Comparison of ENCODE assay signal across 8 mouse cellular contexts in the genomic region with DNA sequence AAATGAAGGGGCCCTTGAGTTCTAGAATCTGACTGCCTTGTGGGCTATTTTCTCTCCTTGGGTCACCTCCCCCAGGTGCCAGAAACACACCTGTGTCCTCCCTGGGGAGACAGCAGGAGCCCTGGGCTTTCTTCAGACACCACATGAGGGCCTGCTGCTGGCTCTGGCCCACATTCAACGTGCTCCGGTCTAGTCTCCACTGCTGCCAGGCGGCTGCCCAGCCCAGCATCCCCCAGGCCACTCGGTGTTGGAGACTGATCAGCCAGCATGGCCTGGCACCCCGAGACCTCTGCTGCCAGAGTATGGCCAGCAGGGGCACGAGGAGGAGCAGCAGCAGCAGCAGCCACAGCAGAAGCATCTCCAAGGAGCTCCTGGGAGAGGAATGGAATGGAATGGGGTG. TPM values are rescaled to one million over a fixed set of nuclear protein-coding genes. Genes with fewer than 3 reads are reported as not detected.
A peak's percentile ranks its signal among the peaks of the same experiment; 100 is the strongest.
DNase-seq lines count a peak whose midpoint lies in the region; ATAC-seq and TF ChIP-seq lines count a peak whose summit lies in the region.

No protein-coding gene starts in this region.

- peak overlapping the region; percentile 51 for H3K4me2 ChIP-seq in limb, embryonic 14.5 days (replicated peaks; ENCODE audit: low read depth, low read length, severe bottlenecking)
- H3K4me2 ChIP-seq in stomach, embryonic 15.5 days, result peak overlapping the region; percentile 59

- peak overlapping the region; percentile 12; the same call in 1 of the 2 replicates for H3K9ac ChIP-seq in limb, embryonic 14.5 days (ENCODE audit: low read depth, low read length, severe bottlenecking)
- H3K9ac ChIP-seq in stomach, embryonic 15.5 days, result peak overlapping the region; percentile 58; the same call in 1 of the 2 replicates

- H3K27ac ChIP-seq in limb, embryonic 14.5 days (replicated peaks; ENCODE audit: low read depth, low read length), result no peak overlapping the region
- H3K27ac ChIP-seq in stomach, embryonic 15.5 days, result no peak overlapping the region

- peaks cover 15% of the 10 kb centered on the region for H3K36me3 ChIP-seq in megakaryocyte, embryonic 14.5 days (replicated peaks; ENCODE audit: low read length)
- H3K36me3 ChIP-seq in limb, embryonic 14.5 days (ENCODE audit: control insufficient read depth, insufficient read depth, low read length), result no peaks in the 10 kb centered on the region
- H3K36me3 ChIP-seq in stomach, embryonic 15.5 days, result no peaks in the 10 kb centered on the region

- H3K4me3 ChIP-seq in megakaryocyte, embryonic 14.5 days (replicated peaks), result peak overlapping the region; percentile 94
- H3K4me3 ChIP-seq in limb, embryonic 14.5 days (replicated peaks; ENCODE audit: low read length), result peak overlapping the region; percentile 47
- H3K4me3 ChIP-seq in stomach, embryonic 15.5 days (replicated peaks), result peak overlapping the region; percentile 69

- 51% methylated on average over 6 of the region's 6 CpGs for WGBS in limb, embryonic 14.5 days
- WGBS in stomach, embryonic 15.5 days, result 54% methylated on average over 6 of the region's 6 CpGs

- peaks cover 40% of the 10 kb centered on the region for H3K4me1 ChIP-seq in megakaryocyte, embryonic 14.5 days
- peaks cover 3% of the 10 kb centered on the region; the same call in 1 of the 2 replicates for H3K4me1 ChIP-seq in limb, embryonic 14.5 days (ENCODE audit: control insufficient read depth, insufficient read depth, low read length)
- H3K4me1 ChIP-seq in stomach, embryonic 15.5 days, result peaks cover 5% of the 10 kb centered on the region; the same call in 1 of the 2 replicates

- no peaks in the 10 kb centered on the region for H3K9me3 ChIP-seq in megakaryocyte, embryonic 14.5 days
- H3K9me3 ChIP-seq in limb, embryonic 14.5 days (ENCODE audit: control insufficient read depth, low read length), result no peaks in the 10 kb centered on the region
- no peaks in the 10 kb centered on the region for H3K9me3 ChIP-seq in stomach, embryonic 15.5 days

- ATAC-seq in megakaryocyte, adult 5-6 weeks (ENCODE audit: poor library complexity, severe bottlenecking), result no peak
- ATAC-seq in limb, embryonic 14.5 days (ENCODE audit: low FRiP score, low read depth), result no peak
- ATAC-seq in stomach, embryonic 15.5 days (ENCODE audit: insufficient read depth, low FRiP score, low read depth), result no peak

- no peak for TF ChIP-seq POLR2A in limb, embryonic 14.5 days (IDR thresholded peaks at IDR 0.05; ENCODE audit: borderline replicate concordance, extremely low read depth, insufficient read depth, insufficient read length)

- H3K27me3 ChIP-seq in megakaryocyte, embryonic 14.5 days (replicated peaks), result peaks cover 9% of the 10 kb centered on the region
- no peaks in the 10 kb centered on the region for H3K27me3 ChIP-seq in limb, embryonic 14.5 days (ENCODE audit: control insufficient read depth, insufficient read depth, low read length)
- H3K27me3 ChIP-seq in stomach, embryonic 15.5 days (replicated peaks), result no peaks in the 10 kb centered on the region

- peak; percentile 55 for DNase-seq in cerebellum, adult 9-11 months
- no peak for DNase-seq in cerebellum, adult 9-10 months
- DNase-seq in limb, embryonic 14.5 days (ENCODE audit: low spot score), result no peak
- no peak for DNase-seq in layer of hippocampus, adult 9-10 months (ENCODE audit: low spot score)
- no peak for DNase-seq in urinary bladder, postnatal 36 days (ENCODE audit: low spot score in 2 of 2)

RNA-seq across cellular contexts. Expression of a gene that starts 0.8 kb away (rescaled TPM):
- polyA plus RNA-seq in megakaryocyte, embryonic 14.5 days (2012; ENCODE audit: insufficient read depth, low replicate concordance), result 2.2 and 7.2 TPM in 2 replicates
- 4.6 and 5.6 TPM in 2 replicates for total RNA-seq in megakaryocyte, adult 5-6 weeks (2015)
- 4.6 and 6.6 TPM in 2 replicates for total RNA-seq in megakaryocyte, adult 5-6 weeks (2017)
- 12.1 and 14.0 TPM in 2 replicates for polyA plus RNA-seq in limb, embryonic 14.5 days (2012; rRNA removed)
- polyA plus RNA-seq in limb, embryonic 14.5 days (2014; fragmentation: Nextera tagmentation; extraction: Ambion mirVana), result 3.7 and 5.7 TPM in 2 replicates
- polyA plus RNA-seq in stomach, embryonic 15.5 days (2015; fragmentation: Nextera tagmentation; extraction: Ambion mirVana), result 5.5 and 7.3 TPM in 2 replicates

RNA-seq across cellular contexts. Expression of a gene that starts 7.2 kb away (rescaled TPM):
- polyA plus RNA-seq in megakaryocyte, embryonic 14.5 days (2012; ENCODE audit: insufficient read depth, low replicate concordance), result not detected in 2 replicates
- not detected in 2 replicates for total RNA-seq in megakaryocyte, adult 5-6 weeks (2015)
- total RNA-seq in megakaryocyte, adult 5-6 weeks (2017), result not detected in 2 replicates
- polyA plus RNA-seq in limb, embryonic 14.5 days (2012; rRNA removed), result not detected in 2 replicates
- not detected in 2 replicates for polyA plus RNA-seq in limb, embryonic 14.5 days (2014; fragmentation: Nextera tagmentation; extraction: Ambion mirVana)
- not detected in 2 replicates for polyA plus RNA-seq in stomach, embryonic 15.5 days (2015; fragmentation: Nextera tagmentation; extraction: Ambion mirVana)

RNA-seq across cellular contexts. Expression of a gene that starts 10.2 kb away (rescaled TPM):
- polyA plus RNA-seq in megakaryocyte, embryonic 14.5 days (2012; ENCODE audit: insufficient read depth, low replicate concordance), result 0.43 TPM in 1 of 2 replicates, not detected in the other
- not detected in 2 replicates for total RNA-seq in megakaryocyte, adult 5-6 weeks (2015)
- not detected in 2 replicates for total RNA-seq in megakaryocyte, adult 5-6 weeks (2017)
- 0.09 TPM in 2 replicates for polyA plus RNA-seq in limb, embryonic 14.5 days (2012; rRNA removed)
- polyA plus RNA-seq in limb, embryonic 14.5 days (2014; fragmentation: Nextera tagmentation; extraction: Ambion mirVana), result not detected in 2 replicates
- 0.24 and 0.27 TPM in 2 replicates for polyA plus RNA-seq in stomach, embryonic 15.5 days (2015; fragmentation: Nextera tagmentation; extraction: Ambion mirVana)

RNA-seq across cellular contexts. Expression of a gene that starts 32.0 kb away (rescaled TPM):
- 502 and 744 TPM in 2 replicates for polyA plus RNA-seq in megakaryocyte, embryonic 14.5 days (2012; ENCODE audit: insufficient read depth, low replicate concordance)
- total RNA-seq in megakaryocyte, adult 5-6 weeks (2015), result 167 and 170 TPM in 2 replicates
- 136 and 142 TPM in 2 replicates for total RNA-seq in megakaryocyte, adult 5-6 weeks (2017)
- polyA plus RNA-seq in limb, embryonic 14.5 days (2012; rRNA removed), result 188 and 227 TPM in 2 replicates
- polyA plus RNA-seq in limb, embryonic 14.5 days (2014; fragmentation: Nextera tagmentation; extraction: Ambion mirVana), result 73.2 and 75.1 TPM in 2 replicates
- polyA plus RNA-seq in stomach, embryonic 15.5 days (2015; fragmentation: Nextera tagmentation; extraction: Ambion mirVana), result 24.5 and 25.5 TPM in 2 replicates

RNA-seq across cellular contexts. Expression of a gene that starts 56.3 kb away (rescaled TPM):
- 0.54 TPM in 1 of 2 replicates, not detected in the other for polyA plus RNA-seq in megakaryocyte, embryonic 14.5 days (2012; ENCODE audit: insufficient read depth, low replicate concordance)
- total RNA-seq in megakaryocyte, adult 5-6 weeks (2015), result not detected in 2 replicates
- 0.65 TPM in 1 of 2 replicates, not detected in the other for total RNA-seq in megakaryocyte, adult 5-6 weeks (2017)
- not detected in 2 replicates for polyA plus RNA-seq in limb, embryonic 14.5 days (2012; rRNA removed)
- polyA plus RNA-seq in limb, embryonic 14.5 days (2014; fragmentation: Nextera tagmentation; extraction: Ambion mirVana), result 0.77 TPM in 1 of 2 replicates, not detected in the other
- polyA plus RNA-seq in stomach, embryonic 15.5 days (2015; fragmentation: Nextera tagmentation; extraction: Ambion mirVana), result not detected in 2 replicates
